Mouse (Mus musculus) bone marrow, adult 2 months (tissue): Measurements from ENCODE around the gene Vps13d.

ENCODE experiments used
- CTCF ChIP-seq: fragments of 200-500 bp; IDR thresholded peaks from 2 replicates; pipeline ENCODE4 v1.5.1; 2011; ENCODE audit warnings: low read length, control low read depth; ENCODE audit not compliant: control insufficient read depth, insufficient read depth
- POLR2A ChIP-seq: fragments of 200-500 bp; IDR thresholded peaks from 2 replicates; pipeline ENCODE4 v1.6.1; 2011; ENCODE audit warnings: low read depth, mild to moderate bottlenecking, control low read depth, low read length, borderline replicate concordance; ENCODE audit not compliant: control insufficient read depth

- TF ChIP-seq CTCF: no peak
- TF ChIP-seq POLR2A: no peak
These were observed 26.6 kb upstream of the Vps13d start for GRCm38 (mm10) chr4:145221379-145221778.
